Mouse (Mus musculus) cortical plate, adult 2 months (tissue): ENCODE data around the gene Fshr.

Experiments
- CTCF ChIP-seq: fragments of 200-500 bp; IDR thresholded peaks from 2 replicates; pipeline ENCODE4 v1.5.1; 2011; ENCODE audit warnings: mild to moderate bottlenecking, control low read depth, low read length; ENCODE audit not compliant: insufficient read depth; ENCODE audit errors: extremely low read depth
- POLR2A ChIP-seq: fragments of 200-500 bp; IDR thresholded peaks from 2 replicates; pipeline ENCODE4 v1.6.1; 2011; ENCODE audit warnings: mild to moderate bottlenecking, low read length, control low read depth; ENCODE audit not compliant: insufficient read depth; ENCODE audit errors: extremely low read depth

DNA sequence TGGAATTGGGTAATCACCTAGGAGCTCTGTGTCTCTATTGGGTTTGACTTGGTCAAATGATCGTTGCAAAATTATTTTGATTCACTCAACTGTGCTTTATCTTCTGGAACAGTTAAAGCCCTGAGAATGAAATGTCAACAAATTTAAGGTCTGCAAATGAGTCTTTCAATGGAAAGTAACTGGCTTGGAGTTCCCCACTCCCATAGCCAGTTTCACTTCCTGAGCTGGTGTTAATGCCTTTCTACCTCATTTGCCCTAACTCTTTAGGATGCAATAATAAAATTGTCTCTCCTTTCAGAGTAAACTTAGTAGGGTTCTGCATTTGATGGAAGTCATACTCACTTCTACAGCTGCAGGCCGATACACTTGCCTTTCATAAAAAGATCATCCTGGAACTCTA lies 181.0 kb downstream of the Fshr start:
- TF ChIP-seq POLR2A (no peak), CTCF (no peak)
